Mouse (Mus musculus) brain, adult 2 months (tissue): ENCODE data around the gene Gm9922.

Source experiments
- DNase-seq: peaks from one replicate; pipeline ENCODE4 v3.0.0; 2011; ENCODE audit warnings: low read depth, low spot score

Gene Gm9922

DNA sequence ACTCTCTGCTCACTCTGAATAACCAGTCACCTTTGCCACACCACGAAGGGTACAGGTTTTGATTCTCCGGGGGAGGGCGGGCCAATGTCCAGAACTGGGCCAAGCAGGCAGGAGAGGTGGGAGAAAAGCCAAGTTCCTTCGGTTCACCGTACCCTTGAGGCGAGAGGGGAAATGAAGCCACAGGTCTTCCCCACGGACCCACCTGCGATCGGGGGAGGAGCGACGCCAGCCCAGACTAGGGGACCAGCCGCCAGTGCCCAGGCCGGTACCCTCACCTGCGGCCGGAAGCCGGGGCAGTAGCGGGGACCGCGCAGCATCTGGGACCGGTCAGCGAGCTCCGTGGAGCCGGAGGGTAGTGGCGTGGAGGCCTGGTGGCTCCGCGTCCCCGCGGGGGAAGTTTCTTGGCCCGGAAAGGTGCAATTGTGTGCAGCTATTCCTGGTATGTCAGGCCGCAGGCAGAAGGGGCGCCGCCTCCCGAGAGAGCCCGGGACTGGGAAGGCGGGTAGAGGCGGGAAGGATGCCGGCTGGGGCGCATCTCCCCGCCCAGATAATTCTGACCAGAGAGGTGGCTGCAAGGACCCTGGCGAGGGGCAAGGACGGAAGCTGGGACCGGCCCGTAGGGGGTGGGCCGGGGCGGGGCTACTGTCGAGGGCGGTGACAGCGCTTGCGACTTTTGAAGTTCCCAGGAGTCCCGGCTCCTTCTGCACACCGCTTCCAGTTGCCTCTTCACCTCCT is at the start of gene Gm9922, which contains the start of gene Lmo7:
Gm9922 (minus strand) TSS at position 578 of the 735 bp plus-strand sequence.
Lmo7 (plus strand) TSS at position 721 of the 735 bp plus-strand sequence.
- DNase-seq: peak; percentile 18

DNA sequence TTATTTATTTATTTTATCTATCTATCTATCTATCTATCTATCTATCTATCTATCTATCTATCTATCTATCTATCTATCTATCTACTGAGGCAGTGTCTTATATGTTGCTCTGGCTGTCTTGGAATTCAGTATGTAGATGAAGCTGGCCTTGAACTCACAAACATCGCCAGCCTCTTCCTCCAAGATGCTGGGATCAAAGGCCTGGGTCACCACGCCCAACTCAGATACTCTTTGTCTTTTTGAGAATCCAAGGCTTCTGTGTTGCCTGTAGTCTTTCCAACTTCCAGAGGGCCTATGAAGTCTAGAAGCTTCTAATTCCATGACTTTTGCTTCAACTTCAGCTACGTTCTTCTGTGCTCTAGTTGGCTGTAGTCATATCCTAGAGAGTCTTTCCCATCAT is 48.8 kb upstream of the Gm9922 start:
- no peak for DNase-seq

DNA sequence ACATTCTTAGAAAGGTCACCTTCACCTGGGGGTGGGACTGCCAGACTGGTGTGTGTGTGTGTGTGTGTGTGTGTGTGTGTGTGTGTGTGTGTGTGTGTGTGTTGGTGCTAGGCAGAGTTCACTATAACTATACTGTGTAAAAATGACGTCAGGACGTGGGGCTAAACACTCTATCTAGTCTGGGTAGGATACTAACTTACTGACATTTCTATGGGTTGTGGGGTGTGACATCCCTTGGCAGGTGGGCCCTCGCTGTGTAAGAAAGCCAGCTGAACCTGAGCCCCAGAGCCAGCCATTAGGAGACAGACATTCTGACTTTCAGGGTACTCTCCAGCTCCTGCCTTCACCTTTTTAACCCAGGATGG is 47.5 kb upstream of the Gm9922 start:
- DNase-seq: no peak

DNA sequence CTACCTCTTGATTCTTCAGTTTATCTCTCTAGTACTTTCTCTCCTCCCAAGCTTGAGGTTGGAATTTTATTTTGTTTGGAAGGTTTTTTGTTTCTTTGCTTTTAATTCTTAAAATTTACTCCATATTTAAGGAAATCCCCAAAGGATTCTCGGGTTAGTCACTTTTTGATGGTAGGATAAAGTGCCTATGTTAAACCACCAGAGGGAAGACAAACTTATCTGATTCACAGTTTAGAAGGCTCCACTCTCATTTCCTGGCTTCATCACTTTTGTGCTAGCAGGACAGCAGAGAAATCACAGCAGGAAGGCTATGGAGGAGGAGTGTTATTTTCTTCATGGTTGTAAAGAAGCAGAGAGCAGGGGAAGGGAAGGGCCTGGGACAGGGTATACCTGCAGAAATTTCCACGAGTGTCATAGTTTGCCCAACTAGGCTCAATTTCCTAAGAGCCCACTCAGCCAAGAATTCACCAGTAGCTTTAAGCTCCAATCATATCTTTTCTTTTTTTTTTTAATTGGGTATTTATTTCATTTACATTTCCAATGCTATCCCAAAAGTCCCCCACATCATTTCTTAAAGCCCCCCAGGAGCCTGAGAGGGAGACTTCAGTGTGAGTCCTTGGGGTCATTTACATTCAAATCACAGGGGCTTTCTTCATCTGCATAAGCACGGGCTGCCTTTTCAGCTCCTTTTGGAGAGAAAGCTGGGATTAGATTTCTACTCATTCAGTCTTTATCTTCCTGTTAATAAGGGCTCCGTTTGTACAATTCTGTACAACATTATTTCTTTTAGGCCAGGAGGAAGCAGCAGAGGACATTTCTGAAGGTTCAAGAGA is 46.9 kb upstream of the Gm9922 start:
- DNase-seq: no peak

DNA sequence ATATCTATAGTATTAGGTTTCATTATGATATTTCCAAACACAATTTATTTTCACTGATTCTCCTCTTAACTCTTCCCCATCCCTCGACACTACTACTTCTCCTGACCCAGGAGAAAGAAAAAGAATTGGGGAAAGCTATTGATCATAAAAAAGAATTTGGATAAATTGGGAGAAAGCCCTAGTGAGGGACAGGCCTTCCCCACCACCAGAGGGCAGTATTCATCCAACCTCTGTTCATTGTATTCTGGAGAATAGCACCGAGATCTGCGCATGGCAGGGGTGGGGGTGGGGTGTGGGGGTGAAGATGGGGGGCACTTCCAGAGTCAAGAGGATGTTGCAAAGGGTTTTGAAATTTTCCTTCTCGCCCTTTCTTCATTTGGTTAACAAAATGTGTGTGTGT is 45.0 kb upstream of the Gm9922 start:
- DNase-seq: peak; percentile 32

DNA sequence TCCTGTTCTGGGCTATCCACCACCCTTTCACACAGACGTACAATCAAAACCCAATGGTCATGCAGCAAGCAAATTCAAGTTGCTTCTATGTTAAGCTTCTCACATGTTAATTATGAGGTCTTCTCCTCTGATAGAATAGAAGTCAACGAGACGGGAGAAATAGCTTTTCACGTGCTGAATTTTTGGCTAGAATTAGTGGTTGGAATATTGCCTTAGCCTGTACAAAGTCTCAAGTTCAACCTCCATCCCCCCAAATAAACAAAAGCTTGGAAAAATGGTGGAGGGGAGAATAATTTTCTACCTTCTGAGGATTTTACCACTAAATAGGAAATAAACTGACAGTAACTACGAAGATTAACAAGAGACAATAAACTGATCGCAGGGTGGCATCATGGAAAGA is 42.1 kb upstream of the Gm9922 start:
- DNase-seq: no peak

DNA sequence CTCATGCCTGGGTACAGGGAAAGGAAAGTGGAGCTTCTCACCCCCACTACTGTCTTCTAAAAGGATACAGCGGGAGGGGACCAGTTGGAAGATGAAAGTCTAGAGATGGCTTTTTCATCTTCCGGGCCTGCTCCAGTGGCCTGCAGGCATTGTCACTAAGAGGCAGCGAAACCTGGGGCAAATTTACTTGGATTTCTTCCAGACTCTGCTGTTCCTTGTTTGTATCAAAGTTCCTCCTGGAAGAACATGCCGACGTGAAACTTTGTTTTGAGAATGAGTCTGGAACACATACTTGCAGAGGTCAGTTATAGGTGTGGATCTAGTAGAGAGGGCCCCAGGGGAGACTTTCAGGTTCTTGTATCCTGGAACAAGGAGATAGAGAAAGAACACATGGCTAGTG is 41.7 kb upstream of the Gm9922 start:
- DNase-seq: no peak

DNA sequence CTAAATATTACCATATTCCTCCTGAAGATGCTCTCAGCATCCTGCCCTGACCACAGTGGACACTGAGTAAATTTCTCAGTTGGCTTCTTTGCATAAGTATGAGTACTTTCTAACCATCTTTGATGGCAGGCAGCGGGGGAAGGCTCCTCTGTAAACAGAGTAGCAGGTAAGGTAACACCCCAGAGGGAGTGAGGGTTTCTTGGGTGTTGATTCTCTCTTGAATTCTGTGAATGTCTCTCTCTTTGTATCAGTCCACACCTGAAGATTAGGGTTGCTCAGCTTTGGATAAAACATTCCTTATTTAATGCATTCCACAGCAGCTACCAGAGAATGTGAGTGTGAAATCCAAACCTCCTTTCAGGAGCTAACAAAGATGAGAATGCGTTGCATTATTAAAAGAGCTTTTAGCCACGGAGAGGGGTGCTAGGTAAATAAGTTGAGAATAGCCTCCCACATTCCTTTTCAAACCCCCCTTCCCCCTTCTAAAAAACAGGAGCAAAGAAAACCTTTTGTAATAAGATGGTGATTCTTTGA is 34.2 kb upstream of the Gm9922 start:
- DNase-seq: no peak

DNA sequence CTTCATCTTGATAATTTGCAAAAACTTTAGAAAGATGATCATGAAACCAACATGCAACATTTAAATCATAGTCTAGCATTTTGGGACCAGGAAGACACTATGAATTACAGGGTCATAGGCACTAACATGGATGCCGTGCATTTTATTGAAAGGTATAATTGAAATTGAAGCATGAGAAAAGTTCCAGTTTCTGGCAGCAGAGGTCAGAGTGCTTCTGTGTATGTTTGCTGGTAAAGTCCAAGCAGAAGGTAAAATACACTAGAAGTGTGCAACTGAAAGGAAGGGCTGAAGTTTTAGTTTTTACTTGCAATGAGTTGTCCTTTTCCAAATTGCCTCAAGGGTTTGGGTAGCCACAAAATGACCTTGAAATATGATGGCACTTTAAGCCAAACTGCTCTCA is 32.7 kb upstream of the Gm9922 start:
- peak; percentile 16 for DNase-seq

DNA sequence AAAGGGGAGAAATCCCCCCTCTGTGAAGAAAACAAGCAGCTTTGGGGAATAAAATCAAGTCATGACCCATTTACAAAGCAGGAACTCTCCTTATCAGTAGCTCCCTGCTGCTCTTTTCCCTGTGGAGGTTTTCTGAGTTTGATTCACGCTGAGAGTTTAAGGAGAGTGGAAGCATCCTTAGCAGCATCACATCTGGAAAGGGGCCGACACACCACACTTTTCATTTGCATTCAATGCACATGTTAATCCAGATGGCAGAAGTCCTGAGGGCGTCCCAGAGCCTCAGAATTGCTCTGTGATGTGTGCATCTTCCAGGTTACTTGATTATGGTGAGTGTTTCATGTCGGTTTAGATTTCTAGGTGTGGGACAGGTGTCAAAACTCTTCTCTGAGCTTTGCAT is 25.8 kb upstream of the Gm9922 start:
- DNase-seq: no peak

DNA sequence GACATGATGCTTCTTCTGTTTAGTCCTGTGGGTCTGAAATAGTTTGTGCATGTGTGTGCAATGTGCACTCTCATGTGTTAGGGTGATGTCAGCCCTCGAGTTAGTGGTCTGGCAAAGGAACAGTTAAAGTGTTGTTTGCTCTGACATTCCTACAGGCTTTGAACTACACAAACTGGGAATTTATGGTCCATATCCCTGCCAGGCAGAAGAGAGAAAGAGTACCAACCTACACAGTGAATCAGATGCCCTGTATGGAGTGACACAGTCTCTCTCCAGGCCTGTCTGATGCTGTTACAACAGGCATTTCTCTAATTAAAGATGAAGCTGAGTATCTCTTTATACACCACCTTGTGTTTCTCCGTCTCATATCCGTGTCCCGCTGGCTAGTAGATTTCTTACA is 21.3 kb upstream of the Gm9922 start:
- no peak for DNase-seq

DNA sequence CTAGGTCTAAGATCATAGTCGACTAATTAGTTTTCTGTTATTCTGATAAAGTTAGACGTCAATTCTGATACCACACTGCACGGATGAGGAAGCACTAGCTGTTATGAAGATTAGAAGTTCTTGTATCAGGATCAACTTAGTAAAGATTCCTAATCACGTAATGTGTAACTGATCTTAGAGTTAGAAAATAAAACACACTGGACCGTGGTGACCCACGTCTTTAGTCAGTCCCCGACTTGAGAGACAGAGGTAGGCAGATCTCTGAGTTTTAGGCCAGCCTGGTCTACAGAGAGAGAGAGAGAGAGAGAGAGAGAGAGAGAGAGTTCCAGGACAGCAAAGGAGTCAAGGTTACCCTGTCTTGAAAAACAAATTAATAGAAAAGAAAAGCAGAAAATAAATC is 18.8 kb upstream of the Gm9922 start:
- DNase-seq: no peak

DNA sequence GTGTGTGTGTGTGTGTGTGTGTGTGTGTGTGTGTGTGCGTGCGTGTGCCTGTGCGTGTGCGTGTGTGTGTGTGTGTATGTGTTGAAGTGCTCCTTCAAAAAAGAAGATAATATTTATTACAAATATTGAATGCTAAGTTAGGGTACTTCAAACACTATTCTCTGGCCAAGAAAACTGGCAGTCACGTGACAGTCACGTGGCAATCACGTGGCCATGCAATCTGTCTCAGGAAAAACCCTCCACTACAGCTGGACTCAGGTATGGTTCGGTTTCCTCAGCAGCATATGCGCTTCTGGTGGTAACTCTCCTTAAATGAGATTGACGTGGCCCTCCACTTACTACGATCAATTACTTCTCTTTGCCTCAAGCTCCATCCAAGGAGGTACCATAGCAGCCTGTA is 18.2 kb upstream of the Gm9922 start:
- no peak for DNase-seq

DNA sequence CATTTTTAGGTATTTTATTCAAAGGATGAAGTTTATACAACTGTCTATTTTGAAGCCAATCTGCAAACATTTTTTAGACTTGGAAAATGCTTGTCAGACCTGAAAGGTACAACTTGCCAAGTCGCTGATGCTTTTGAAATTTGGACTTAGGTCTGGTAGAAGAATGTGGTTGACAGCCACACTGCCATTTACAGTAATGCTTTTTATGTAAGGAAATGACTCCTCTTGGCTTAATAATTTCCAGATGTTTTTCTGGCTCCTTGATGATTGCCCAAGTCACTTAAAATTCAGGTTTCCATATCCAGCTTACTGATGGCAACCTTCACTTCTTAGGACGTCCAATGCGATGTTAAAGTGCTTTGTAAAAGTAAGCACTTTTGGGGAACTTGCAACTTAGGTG is 17.0 kb upstream of the Gm9922 start:
- no peak for DNase-seq

DNA sequence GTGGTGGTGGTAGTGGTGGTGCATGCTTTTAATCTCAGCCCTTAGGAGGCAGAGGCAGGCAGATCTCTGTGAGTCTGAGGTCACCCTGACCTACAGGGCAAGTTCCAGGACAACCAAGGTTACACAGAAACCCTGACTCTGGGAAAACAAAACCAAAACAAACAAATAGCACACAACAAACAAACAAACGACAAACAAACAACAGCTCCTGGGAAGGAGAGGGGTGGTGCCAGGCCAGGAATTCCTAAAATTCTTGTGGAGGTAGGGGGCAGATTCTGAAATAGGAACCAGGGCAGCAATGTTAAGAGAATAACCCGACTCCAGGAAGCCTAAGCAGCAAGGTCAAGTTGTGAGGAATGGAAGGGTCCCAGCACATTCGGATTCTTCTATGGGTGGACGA is 7.9 kb upstream of the Gm9922 start:
- DNase-seq: no peak

DNA sequence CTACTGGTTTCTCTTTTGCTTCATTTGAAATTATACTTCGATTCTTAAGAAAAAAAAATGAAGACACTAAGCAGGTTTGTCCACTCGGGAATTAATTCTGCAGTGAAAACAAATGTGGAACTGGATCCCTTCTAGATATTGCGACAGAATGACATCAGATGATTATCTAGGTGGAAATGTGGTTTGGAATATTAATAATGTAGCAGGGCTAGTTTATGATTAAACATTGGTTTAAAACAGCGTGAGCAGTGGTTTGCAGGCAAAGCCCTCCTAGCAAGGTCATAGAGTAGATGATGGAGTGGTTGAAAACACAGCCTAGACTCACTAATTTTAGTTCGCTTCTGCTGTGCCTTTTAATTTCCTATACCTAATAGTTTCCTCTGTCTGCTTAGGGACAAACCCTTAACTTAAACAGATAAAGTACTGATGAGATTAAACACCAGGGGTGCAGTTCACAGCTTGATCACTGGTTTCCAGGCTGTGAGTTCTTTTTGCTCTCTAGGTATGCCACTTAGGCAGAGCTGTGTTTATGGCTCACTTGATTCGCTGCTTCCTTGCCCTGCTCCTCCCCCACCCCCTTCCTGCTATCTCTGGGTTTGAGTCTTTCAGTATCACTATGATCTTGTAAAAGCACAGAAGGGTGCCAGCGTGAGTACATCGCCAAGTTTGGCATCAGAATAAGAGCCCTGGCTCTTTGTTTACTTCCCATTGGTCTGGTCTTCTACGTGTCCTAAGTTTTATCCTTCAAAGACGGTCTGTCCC is 4.1 kb upstream of the Gm9922 start:
- DNase-seq: no peak

DNA sequence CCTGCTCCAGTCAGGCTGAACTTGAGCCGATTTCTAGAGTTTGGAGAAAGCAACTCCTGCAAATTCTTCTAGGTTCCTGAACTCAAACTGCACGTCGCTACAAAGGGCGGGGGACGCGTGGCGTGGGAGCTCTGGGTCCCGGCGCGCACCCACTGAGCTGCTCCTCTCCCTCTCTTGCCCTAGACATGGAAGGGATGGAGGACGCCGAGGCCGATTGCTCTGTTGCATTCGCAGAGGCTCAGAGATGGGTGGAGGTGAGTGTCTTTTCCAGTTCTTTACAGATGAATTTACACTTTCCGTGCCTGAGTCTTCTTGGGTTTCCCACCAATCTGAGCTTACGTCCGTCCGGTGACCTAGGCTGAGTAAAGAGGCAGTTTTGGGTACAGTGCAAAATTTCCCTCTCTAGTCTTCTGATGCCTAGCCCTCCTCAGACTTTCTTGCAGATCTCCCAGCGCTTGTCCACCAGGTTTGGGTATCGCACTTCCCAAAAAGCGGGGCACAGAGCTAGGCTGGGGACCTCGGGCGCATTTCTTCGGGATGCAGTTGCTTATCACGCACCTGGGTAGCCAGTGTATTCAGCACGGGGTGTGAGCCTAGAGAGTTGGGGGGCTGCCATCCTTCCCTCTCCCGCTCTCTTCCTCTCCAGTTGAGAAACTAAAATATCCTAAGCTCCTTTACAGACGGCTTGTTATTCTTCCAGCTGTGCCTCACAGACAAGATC is 518 bp upstream of the Gm9922 start:
- no peak for DNase-seq

DNA sequence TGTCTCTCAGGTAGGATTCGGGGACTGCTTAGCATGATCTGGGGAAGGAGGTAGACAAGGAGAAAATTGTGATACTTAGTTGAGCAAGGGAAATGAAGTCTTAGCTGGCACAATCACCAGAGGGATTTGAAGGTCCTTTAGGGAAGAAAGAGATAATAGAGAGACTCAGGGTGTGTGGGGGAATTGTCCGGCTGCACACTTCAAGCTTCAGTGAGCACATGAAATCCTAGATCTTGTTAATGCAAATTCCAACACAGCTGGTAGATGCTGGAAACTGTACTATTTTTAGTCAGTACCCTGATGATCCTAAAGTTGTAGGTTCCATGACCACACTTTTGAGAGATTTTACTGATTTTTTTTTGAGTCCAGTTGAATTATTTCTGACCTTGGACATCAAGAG is 15.2 kb downstream of the Gm9922 start:
- no peak for DNase-seq

DNA sequence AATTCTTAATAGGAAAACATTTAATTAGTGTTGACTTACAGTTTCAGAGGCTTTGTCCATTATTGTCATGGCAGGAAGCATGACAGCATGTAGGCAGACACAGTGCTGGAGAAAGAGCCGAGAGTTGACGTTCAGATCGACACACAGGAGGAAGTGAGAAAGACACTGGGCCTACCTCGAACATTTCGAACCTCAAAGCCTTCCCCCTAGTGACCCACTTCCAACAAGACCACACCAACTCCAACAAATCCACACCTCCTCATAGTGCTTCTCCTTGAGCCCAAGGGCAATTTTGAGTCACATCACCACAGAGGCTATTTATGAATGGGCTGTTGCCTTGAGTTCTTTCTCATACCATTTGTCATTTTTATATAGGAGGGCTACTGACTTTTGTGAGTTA is 22.5 kb downstream of the Gm9922 start:
- no peak for DNase-seq

DNA sequence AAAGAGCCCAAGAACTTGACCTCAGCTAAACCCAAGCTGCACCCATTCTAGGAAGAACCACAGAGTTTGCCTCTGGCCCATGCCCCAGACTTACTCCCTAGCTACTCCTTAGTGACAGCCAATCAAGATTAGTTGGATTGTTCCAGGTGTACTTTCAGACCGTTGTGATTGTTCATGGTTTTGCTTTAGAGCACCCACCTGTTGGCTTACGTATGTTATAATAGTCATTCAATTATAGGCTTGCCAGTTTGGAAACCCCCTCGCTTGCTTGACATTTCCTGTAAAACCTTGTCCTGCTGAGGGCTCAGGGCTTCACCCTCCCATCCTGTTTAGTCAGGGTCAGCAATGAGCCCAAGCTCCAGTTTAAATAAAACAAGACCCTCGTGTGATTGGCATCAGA is 25.1 kb downstream of the Gm9922 start:
- no peak for DNase-seq

DNA sequence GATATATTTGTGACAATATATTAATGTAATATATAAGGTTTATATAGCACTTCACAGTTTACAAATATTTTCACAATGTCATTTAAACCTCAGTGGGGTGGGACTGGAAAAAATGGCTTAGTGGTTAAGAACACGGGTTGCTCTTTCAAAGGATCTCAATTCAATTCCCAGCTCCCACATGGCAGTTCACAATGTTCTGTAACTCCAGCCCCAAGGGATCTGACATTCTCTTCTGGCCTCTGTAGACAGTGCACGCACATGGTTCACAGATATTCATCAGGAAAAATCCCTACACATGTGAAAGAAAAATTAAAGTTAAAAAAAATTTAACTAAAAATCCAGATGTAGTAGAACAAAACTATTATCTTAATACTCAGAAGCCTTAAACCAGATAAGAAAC is 41.2 kb downstream of the Gm9922 start:
- no peak for DNase-seq

DNA sequence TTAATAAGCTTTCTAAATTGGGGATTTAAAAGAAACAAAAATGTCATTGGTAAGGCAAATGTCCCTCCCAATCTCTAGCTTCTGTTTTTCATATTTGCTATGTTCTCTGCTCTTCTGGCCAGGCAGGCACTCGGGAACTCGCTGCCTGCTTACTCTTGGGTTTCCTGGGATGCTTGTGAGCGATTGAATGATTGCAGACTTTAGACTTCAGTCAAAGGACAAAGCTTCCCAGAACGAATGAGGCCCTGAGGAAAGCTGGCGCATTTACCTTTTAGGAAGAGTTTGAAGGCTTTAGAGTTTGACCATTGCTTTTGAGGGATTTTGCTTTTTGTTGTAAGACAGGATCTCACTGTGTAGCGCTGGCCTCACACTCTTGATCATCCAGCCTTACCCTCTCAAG is 41.9 kb downstream of the Gm9922 start:
- DNase-seq: no peak
